Mouse (Mus musculus) liver, adult 2 months (tissue): ENCODE measurements at regions not wholly inside any gene's neighbourhood (a gene's known extent, or its start where the extent isn't known, plus 50 kb on each side); places are given as distances from the start of the nearest gene placed in this dataset.

Experiments used
- DNase-seq: peaks from one replicate; pipeline ENCODE4 v3.0.0-alpha.2; 2011; ENCODE audit warnings: low read depth, low spot score; ENCODE audit errors: extremely low read depth
- H3K27ac ChIP-seq: fragments of 200-500 bp; replicated peaks from 2 replicates; pipeline ENCODE4 v1.5.1; 2012; ENCODE audit warnings: low read depth, mild to moderate bottlenecking, control low read depth, inconsistent platforms, low read length; ENCODE audit not compliant: insufficient read depth
- H3K27me3 ChIP-seq: fragments of 200-500 bp; 2 replicates; pipeline ENCODE4 v1.6.1; 2012; ENCODE audit warnings: mild to moderate bottlenecking, moderate library complexity, low read length, inconsistent platforms; ENCODE audit not compliant: control insufficient read depth, insufficient read depth
- H3K36me3 ChIP-seq: fragments of 200-500 bp; 2 replicates; pipeline ENCODE4 v1.6.1; 2012; ENCODE audit warnings: low read length, inconsistent platforms; ENCODE audit not compliant: control insufficient read depth, insufficient read depth
- H3K4me1 ChIP-seq: fragments of 200-500 bp; 2 replicates; pipeline ENCODE4 v1.6.1; 2011; ENCODE audit warnings: low read length; ENCODE audit not compliant: control insufficient read depth, insufficient read depth
- H3K4me3 ChIP-seq: fragments of 200-500 bp; 2 replicates; pipeline ENCODE4 v1.5.1; 2011; ENCODE audit warnings: low read depth, mild to moderate bottlenecking, control low read depth, low read length, moderate library complexity; ENCODE audit not compliant: insufficient read depth
- H3K79me2 ChIP-seq: fragments of 200-500 bp; 2 replicates; pipeline ENCODE4 v1.6.1; 2012; ENCODE audit warnings: inconsistent platforms, mild to moderate bottlenecking, low read length, moderate library complexity; ENCODE audit not compliant: control insufficient read depth, insufficient read depth
- H3K9ac ChIP-seq: fragments of 200-500 bp; 2 replicates; pipeline ENCODE4 v1.6.1; 2012; ENCODE audit warnings: low read depth, mild to moderate bottlenecking, control low read depth, inconsistent platforms, low read length
- CTCF ChIP-seq: fragments of 200-500 bp; IDR thresholded peaks from 2 replicates; pipeline ENCODE4 v1.5.1; 2011; ENCODE audit warnings: low read depth, low read length, control low read depth
- POLR2A ChIP-seq: fragments of 200-500 bp; IDR thresholded peaks from 2 replicates; pipeline ENCODE4 v1.6.1; 2011; ENCODE audit warnings: low read length, control low read depth; ENCODE audit not compliant: insufficient read depth; ENCODE audit errors: extremely low read depth
- WGBS: fragments of 180-500 bp; shearing (Covaris S2); methylation state at CpG from one replicate; pipeline ENCODE4 v1.1.7; 2018; 5-methylcytosine and 5-hydroxymethylcytosine counted together

- H3K9ac ChIP-seq, result no peak overlapping the region
- no peaks in the 10 kb centered on the region for H3K36me3 ChIP-seq
- no peaks in the 10 kb centered on the region for H3K4me1 ChIP-seq
- TF ChIP-seq POLR2A (no peak), CTCF (no peak)
- 57% methylated on average over 3 of the region's 3 CpGs for WGBS
- H3K79me2 ChIP-seq, result no peaks in the 10 kb centered on the region
- H3K27me3 ChIP-seq, result no peaks in the 10 kb centered on the region
- no peak overlapping the region for H3K27ac ChIP-seq
- DNase-seq, result no peak
- no peak overlapping the region for H3K4me3 ChIP-seq
Measured at GRCm38 (mm10) chr6:107444336-107444735, 85.2 kb upstream of the Lrrn1 start.

GRCm38 (mm10) chr6:107459220-107459619 lies 70.3 kb upstream of the Lrrn1 start:
- H3K27ac ChIP-seq, result no peak overlapping the region
- TF ChIP-seq CTCF (no peak), POLR2A (no peak)
- H3K27me3 ChIP-seq, result no peaks in the 10 kb centered on the region

GRCm38 (mm10) chr6:107462440-107462839 lies 67.1 kb upstream of the Lrrn1 start:
- no peak overlapping the region for H3K4me3 ChIP-seq
- DNase-seq, result no peak
- no peaks in the 10 kb centered on the region for H3K36me3 ChIP-seq
- H3K79me2 ChIP-seq, result no peaks in the 10 kb centered on the region
- H3K27me3 ChIP-seq, result no peaks in the 10 kb centered on the region
- 49% methylated on average over 2 of the region's 2 CpGs for WGBS
- no peak overlapping the region for H3K9ac ChIP-seq
- TF ChIP-seq POLR2A, result no peak
- H3K27ac ChIP-seq, result no peak overlapping the region
- no peaks in the 10 kb centered on the region for H3K4me1 ChIP-seq

More at GRCm38 (mm10) chr6:107459220-107459619, 70.3 kb upstream of the Lrrn1 start:
- Histone ChIP-seq H3K36me3 (no peaks in the 10 kb centered on the region), H3K4me1 (no peaks in the 10 kb centered on the region), H3K9ac (no peak overlapping the region), H3K4me3 (no peak overlapping the region), H3K79me2 (no peaks in the 10 kb centered on the region)
- WGBS, result 97% methylated on average over 1 of the region's 1 CpGs
- no peak for DNase-seq

- TF ChIP-seq CTCF (no peak), POLR2A (no peak)
- Histone ChIP-seq H3K27ac (no peak overlapping the region), H3K27me3 (no peaks in the 10 kb centered on the region), H3K36me3 (no peaks in the 10 kb centered on the region), H3K4me3 (no peak overlapping the region), H3K9ac (no peak overlapping the region), H3K79me2 (no peaks in the 10 kb centered on the region), H3K4me1 (no peaks in the 10 kb centered on the region)
- WGBS, result 47% methylated on average over 2 of the region's 2 CpGs
- no peak for DNase-seq
Measured at GRCm38 (mm10) chr6:107473395-107473794, 56.2 kb upstream of the Lrrn1 start.

- TF ChIP-seq POLR2A (no peak), CTCF (no peak)
- H3K4me3 ChIP-seq, result no peak overlapping the region
- no peaks in the 10 kb centered on the region for H3K79me2 ChIP-seq
- H3K27me3 ChIP-seq, result no peaks in the 10 kb centered on the region
- H3K36me3 ChIP-seq, result no peaks in the 10 kb centered on the region
- H3K27ac ChIP-seq, result no peak overlapping the region
- WGBS, result 78% methylated on average over 4 of the region's 4 CpGs
- DNase-seq, result no peak
- no peaks in the 10 kb centered on the region for H3K4me1 ChIP-seq
- no peak overlapping the region for H3K9ac ChIP-seq
Measured at GRCm38 (mm10) chr6:107474125-107474524, 55.4 kb upstream of the Lrrn1 start.
